Mouse (Mus musculus): ENCODE results near the gene Olfr898. TPM values are rescaled to one million over a fixed set of nuclear protein-coding genes. Genes with fewer than 3 reads are reported as not detected.

Olfr898 gene
- not detected in 2 replicates for total RNA-seq (2014; rRNA removed)
- not detected in 2 replicates for polyA plus RNA-seq (2015; fragmentation: Nextera tagmentation; extraction: Ambion mirVana)

DNA sequence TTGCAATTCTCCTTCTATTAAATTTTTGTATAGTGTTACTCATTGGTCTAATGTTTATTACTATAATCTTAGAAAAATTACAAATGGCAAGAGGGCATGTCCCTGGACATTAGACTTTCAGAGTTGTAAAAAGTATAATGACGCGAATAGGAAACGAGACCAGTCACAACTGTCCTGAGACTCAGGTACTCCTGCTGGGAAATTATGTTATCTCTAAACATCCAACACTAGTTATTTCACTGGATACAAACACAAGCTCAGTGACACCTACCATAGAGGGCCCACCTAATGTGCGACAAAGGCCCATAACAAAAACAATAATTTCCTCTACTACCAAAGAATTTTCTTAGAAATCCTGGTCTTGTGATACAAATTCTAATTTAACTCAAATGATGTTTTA lies at the start of gene Olfr898:
TSS of gene Olfr898 (plus strand) at position 301 of the 400 bp plus-strand sequence.
- Histone ChIP-seq H3K9ac (replicated peaks; ENCODE audit: low read length) (no peak within 1 kb of the TSS), H3K4me3 (ENCODE audit: low read length) (no peak within 1 kb of the TSS), H3K27me3 (ENCODE audit: insufficient read depth, low read length) (no peaks in the 10 kb centered on the region), H3K4me1 (ENCODE audit: insufficient read depth, low read length) (no peaks in the 10 kb centered on the region), H3K36me3 (ENCODE audit: insufficient read depth, low read length) (no peaks in the 10 kb centered on the region), H3K9me3 (ENCODE audit: low read length) (no peaks in the 10 kb centered on the region), H3K27ac (no peak within 1 kb of the TSS), H3K4me2 (ENCODE audit: low read depth, low read length) (no peak within 1 kb of the TSS)
- TF ChIP-seq CTCF (IDR thresholded peaks at IDR 0.05; ENCODE audit: low read depth), result no peak
- DNase-seq (ENCODE audit: low spot score) (no peak), ATAC-seq (no peak)
- 96% methylated on average over 4 of the region's 4 CpGs for WGBS

DNA sequence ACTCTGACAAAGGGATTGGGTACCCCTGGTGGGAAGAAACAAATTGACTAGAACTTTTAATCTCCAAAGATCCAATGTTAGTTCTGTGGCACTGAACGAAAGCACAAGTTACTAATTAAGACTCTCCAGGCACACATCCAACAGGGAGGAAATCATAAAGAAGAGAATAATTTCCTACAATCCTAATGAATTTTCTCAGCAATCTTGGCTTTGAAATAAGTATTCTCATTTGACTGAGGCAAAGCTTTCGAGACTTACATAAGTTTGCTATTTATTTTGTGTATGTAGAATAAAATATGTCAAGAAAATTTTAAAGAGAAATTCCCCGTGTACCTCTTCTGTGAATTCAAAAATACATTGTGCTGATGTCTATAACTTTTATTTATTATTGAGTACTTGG lies 19.5 kb upstream of the Olfr898 start, which contains the start of gene Olfr25:
TSS of gene Olfr25 (plus strand) at position 301 of the 400 bp plus-strand sequence.
- H3K36me3 ChIP-seq (ENCODE audit: insufficient read depth, low read length), result no peaks in the 10 kb centered on the region
- WGBS, result 69% methylated on average over 3 of the region's 3 CpGs
- H3K4me3 ChIP-seq (ENCODE audit: low read length), result no peak within 1 kb of the TSS
- no peak within 1 kb of the TSS for H3K27ac ChIP-seq
- H3K27me3 ChIP-seq (ENCODE audit: insufficient read depth, low read length), result no peaks in the 10 kb centered on the region
- no peaks in the 10 kb centered on the region for H3K4me1 ChIP-seq (ENCODE audit: insufficient read depth, low read length)
- TF ChIP-seq CTCF (IDR thresholded peaks at IDR 0.05; ENCODE audit: low read depth), result no peak
- H3K9ac ChIP-seq (replicated peaks; ENCODE audit: low read length), result no peak within 1 kb of the TSS
- no peak for ATAC-seq
- H3K4me2 ChIP-seq (ENCODE audit: low read depth, low read length), result no peak within 1 kb of the TSS
- DNase-seq (ENCODE audit: low spot score), result no peak
- H3K9me3 ChIP-seq (ENCODE audit: low read length), result no peaks in the 10 kb centered on the region

DNA sequence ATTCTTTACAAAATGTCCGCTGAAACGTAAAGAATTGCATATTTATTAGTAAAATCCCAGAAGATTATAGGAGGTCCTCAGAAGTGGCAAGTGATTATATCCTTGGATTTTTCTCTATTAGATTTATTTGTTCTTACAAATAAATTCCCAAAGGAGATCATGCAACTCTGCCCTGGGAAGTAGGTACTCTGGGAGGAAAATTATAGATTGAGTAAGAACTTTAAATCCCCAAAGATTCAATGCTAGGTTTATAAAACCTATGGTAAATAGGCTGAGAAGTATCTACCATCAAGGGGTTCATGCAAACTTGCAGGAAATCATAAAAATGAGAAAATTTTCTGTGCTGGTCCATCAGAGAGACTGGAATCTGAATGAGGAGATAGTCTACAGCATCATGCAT lies 18.4 kb downstream of the Olfr898 start, which contains the start of gene Olfr250:
TSS of gene Olfr250 (plus strand) at position 301 of the 400 bp plus-strand sequence.
- no peaks in the 10 kb centered on the region for H3K9me3 ChIP-seq (ENCODE audit: low read length)
- ATAC-seq (no peak), DNase-seq (ENCODE audit: low spot score) (no peak)
- no peaks in the 10 kb centered on the region for H3K4me1 ChIP-seq (ENCODE audit: insufficient read depth, low read length)
- H3K4me3 ChIP-seq (ENCODE audit: low read length), result no peak within 1 kb of the TSS
- H3K9ac ChIP-seq (replicated peaks; ENCODE audit: low read length), result no peak within 1 kb of the TSS
- no peak for TF ChIP-seq CTCF (IDR thresholded peaks at IDR 0.05; ENCODE audit: low read depth)
- 86% methylated on average over 2 of the region's 2 CpGs for WGBS
- no peaks in the 10 kb centered on the region for H3K36me3 ChIP-seq (ENCODE audit: insufficient read depth, low read length)
- H3K4me2 ChIP-seq (ENCODE audit: low read depth, low read length), result no peak within 1 kb of the TSS
- H3K27ac ChIP-seq, result no peak within 1 kb of the TSS
- no peaks in the 10 kb centered on the region for H3K27me3 ChIP-seq (ENCODE audit: insufficient read depth, low read length)

DNA sequence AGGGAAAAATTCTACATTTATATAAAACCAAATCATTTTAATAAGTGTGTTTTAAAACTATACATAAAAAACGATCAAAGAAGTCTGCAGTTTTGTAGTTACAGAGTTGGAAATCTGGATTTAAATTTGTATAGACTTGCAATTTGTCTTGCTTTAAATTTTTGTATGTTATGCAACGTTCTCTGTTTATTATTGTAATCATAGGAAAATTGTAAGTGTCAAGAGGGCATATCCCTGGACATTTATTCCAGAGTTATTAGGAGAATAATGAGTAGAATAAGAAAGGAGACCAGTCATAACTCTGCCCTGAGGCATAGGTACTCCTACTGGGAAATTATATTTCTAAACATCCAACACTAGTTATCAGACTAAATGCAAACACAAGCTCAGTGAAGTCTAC lies 28.6 kb downstream of the Olfr898 start, which contains the start of gene Olfr251:
TSS of gene Olfr251 (plus strand) at position 301 of the 400 bp plus-strand sequence.
- WGBS, result 63% methylated on average over 2 of the region's 2 CpGs
- H3K27me3 ChIP-seq (ENCODE audit: insufficient read depth, low read length), result no peaks in the 10 kb centered on the region
- H3K4me3 ChIP-seq (ENCODE audit: low read length), result no peak within 1 kb of the TSS
- H3K4me1 ChIP-seq (ENCODE audit: insufficient read depth, low read length), result no peaks in the 10 kb centered on the region
- no peak for TF ChIP-seq CTCF (IDR thresholded peaks at IDR 0.05; ENCODE audit: low read depth)
- DNase-seq (ENCODE audit: low spot score) (no peak), ATAC-seq (no peak)
- H3K9me3 ChIP-seq (ENCODE audit: low read length), result no peaks in the 10 kb centered on the region
- H3K36me3 ChIP-seq (ENCODE audit: insufficient read depth, low read length), result no peaks in the 10 kb centered on the region
- H3K4me2 ChIP-seq (ENCODE audit: low read depth, low read length), result no peak within 1 kb of the TSS
- no peak within 1 kb of the TSS for H3K27ac ChIP-seq
- H3K9ac ChIP-seq (replicated peaks; ENCODE audit: low read length), result no peak within 1 kb of the TSS

GRCm38 (mm10) chr9:38401398-38401797 lies 53.2 kb downstream of the Olfr898 start, which contains the start of gene Olfr147:
TSS of gene Olfr147 (plus strand) at chr9:38401698.
- H3K9ac ChIP-seq (replicated peaks; ENCODE audit: low read length), result no peak within 1 kb of the TSS
- H3K27me3 ChIP-seq (ENCODE audit: insufficient read depth, low read length), result no peaks in the 10 kb centered on the region
- ATAC-seq (no peak), DNase-seq (ENCODE audit: low spot score) (no peak)
- no peaks in the 10 kb centered on the region for H3K4me1 ChIP-seq (ENCODE audit: insufficient read depth, low read length)
- no peak for TF ChIP-seq CTCF (IDR thresholded peaks at IDR 0.05; ENCODE audit: low read depth)
- no peaks in the 10 kb centered on the region for H3K36me3 ChIP-seq (ENCODE audit: insufficient read depth, low read length)
- H3K4me2 ChIP-seq (ENCODE audit: low read depth, low read length), result no peak within 1 kb of the TSS
- H3K27ac ChIP-seq, result no peak within 1 kb of the TSS
- H3K9me3 ChIP-seq (ENCODE audit: low read length), result no peaks in the 10 kb centered on the region
- no peak within 1 kb of the TSS for H3K4me3 ChIP-seq (ENCODE audit: low read length)
- 94% methylated on average over 1 of the region's 1 CpGs for WGBS

Other genes with a start within 250 kb of the Olfr898 start
- not detected in 2 replicates for gene Olfr888, start 240.3 kb upstream of the Olfr898 start, total RNA-seq (2014; rRNA removed)
- gene Olfr888, start 240.3 kb upstream of the Olfr898 start, polyA plus RNA-seq (2015; fragmentation: Nextera tagmentation; extraction: Ambion mirVana), result not detected in 2 replicates
- gene Olfr889, start 233.2 kb upstream of the Olfr898 start, total RNA-seq (2014; rRNA removed), result not detected in 2 replicates
- gene Olfr889, start 233.2 kb upstream of the Olfr898 start, polyA plus RNA-seq (2015; fragmentation: Nextera tagmentation; extraction: Ambion mirVana), result 0.13 and 0.14 TPM in 2 replicates
- gene Olfr890, start 205.9 kb upstream of the Olfr898 start, total RNA-seq (2014; rRNA removed), result not detected in 2 replicates
- gene Olfr890, start 205.9 kb upstream of the Olfr898 start, polyA plus RNA-seq (2015; fragmentation: Nextera tagmentation; extraction: Ambion mirVana), result not detected in 2 replicates
- not detected in 2 replicates for gene Olfr891, start 167.6 kb upstream of the Olfr898 start, total RNA-seq (2014; rRNA removed)
- gene Olfr891, start 167.6 kb upstream of the Olfr898 start, polyA plus RNA-seq (2015; fragmentation: Nextera tagmentation; extraction: Ambion mirVana), result not detected in 2 replicates
- not detected in 2 replicates for gene Olfr893, start 140.0 kb upstream of the Olfr898 start, total RNA-seq (2014; rRNA removed)
- not detected in 2 replicates for gene Olfr893, start 140.0 kb upstream of the Olfr898 start, polyA plus RNA-seq (2015; fragmentation: Nextera tagmentation; extraction: Ambion mirVana)
- gene Olfr894, start 130.4 kb upstream of the Olfr898 start, total RNA-seq (2014; rRNA removed), result not detected in 2 replicates
- not detected in 2 replicates for gene Olfr894, start 130.4 kb upstream of the Olfr898 start, polyA plus RNA-seq (2015; fragmentation: Nextera tagmentation; extraction: Ambion mirVana)
- not detected in 2 replicates for gene Olfr143, start 95.6 kb upstream of the Olfr898 start, total RNA-seq (2014; rRNA removed)
- not detected in 2 replicates for gene Olfr143, start 95.6 kb upstream of the Olfr898 start, polyA plus RNA-seq (2015; fragmentation: Nextera tagmentation; extraction: Ambion mirVana)
- gene Olfr895, start 80.6 kb upstream of the Olfr898 start, total RNA-seq (2014; rRNA removed), result not detected in 2 replicates
- not detected in 2 replicates for gene Olfr895, start 80.6 kb upstream of the Olfr898 start, polyA plus RNA-seq (2015; fragmentation: Nextera tagmentation; extraction: Ambion mirVana)
- gene Olfr896-ps1, start 57.3 kb upstream of the Olfr898 start, total RNA-seq (2014; rRNA removed), result not detected in 2 replicates
- not detected in 2 replicates for gene Olfr896-ps1, start 57.3 kb upstream of the Olfr898 start, polyA plus RNA-seq (2015; fragmentation: Nextera tagmentation; extraction: Ambion mirVana)
- not detected in 2 replicates for gene Olfr25, start 19.4 kb upstream of the Olfr898 start, total RNA-seq (2014; rRNA removed)
- gene Olfr25, start 19.4 kb upstream of the Olfr898 start, polyA plus RNA-seq (2015; fragmentation: Nextera tagmentation; extraction: Ambion mirVana), result not detected in 2 replicates
- not detected in 2 replicates for gene Olfr250, start 18.5 kb downstream of the Olfr898 start, total RNA-seq (2014; rRNA removed)
- gene Olfr250, start 18.5 kb downstream of the Olfr898 start, polyA plus RNA-seq (2015; fragmentation: Nextera tagmentation; extraction: Ambion mirVana), result not detected in 2 replicates
- gene Olfr251, start 28.7 kb downstream of the Olfr898 start, total RNA-seq (2014; rRNA removed), result not detected in 2 replicates
- gene Olfr251, start 28.7 kb downstream of the Olfr898 start, polyA plus RNA-seq (2015; fragmentation: Nextera tagmentation; extraction: Ambion mirVana), result not detected in 2 replicates
- gene Olfr147, start 53.3 kb downstream of the Olfr898 start, total RNA-seq (2014; rRNA removed), result not detected in 2 replicates
- not detected in 2 replicates for gene Olfr147, start 53.3 kb downstream of the Olfr898 start, polyA plus RNA-seq (2015; fragmentation: Nextera tagmentation; extraction: Ambion mirVana)
- not detected in 2 replicates for gene Olfr901, start 81.0 kb downstream of the Olfr898 start, total RNA-seq (2014; rRNA removed)
- not detected in 2 replicates for gene Olfr901, start 81.0 kb downstream of the Olfr898 start, polyA plus RNA-seq (2015; fragmentation: Nextera tagmentation; extraction: Ambion mirVana)
- gene Olfr902, start 99.2 kb downstream of the Olfr898 start, total RNA-seq (2014; rRNA removed), result not detected in 2 replicates
- gene Olfr902, start 99.2 kb downstream of the Olfr898 start, polyA plus RNA-seq (2015; fragmentation: Nextera tagmentation; extraction: Ambion mirVana), result not detected in 2 replicates
- gene Olfr904, start 114.7 kb downstream of the Olfr898 start, total RNA-seq (2014; rRNA removed), result not detected in 2 replicates
- gene Olfr904, start 114.7 kb downstream of the Olfr898 start, polyA plus RNA-seq (2015; fragmentation: Nextera tagmentation; extraction: Ambion mirVana), result not detected in 2 replicates
- not detected in 2 replicates for gene Olfr905, start 122.7 kb downstream of the Olfr898 start, total RNA-seq (2014; rRNA removed)
- not detected in 2 replicates for gene Olfr905, start 122.7 kb downstream of the Olfr898 start, polyA plus RNA-seq (2015; fragmentation: Nextera tagmentation; extraction: Ambion mirVana)
- not detected in 2 replicates for gene Olfr906, start 138.7 kb downstream of the Olfr898 start, total RNA-seq (2014; rRNA removed)
- not detected in 2 replicates for gene Olfr906, start 138.7 kb downstream of the Olfr898 start, polyA plus RNA-seq (2015; fragmentation: Nextera tagmentation; extraction: Ambion mirVana)
- not detected in 2 replicates for gene Olfr907, start 147.4 kb downstream of the Olfr898 start, total RNA-seq (2014; rRNA removed)
- not detected in 2 replicates for gene Olfr907, start 147.4 kb downstream of the Olfr898 start, polyA plus RNA-seq (2015; fragmentation: Nextera tagmentation; extraction: Ambion mirVana)
- gene Olfr911-ps1, start 173.2 kb downstream of the Olfr898 start, total RNA-seq (2014; rRNA removed), result not detected in 2 replicates
- gene Olfr911-ps1, start 173.2 kb downstream of the Olfr898 start, polyA plus RNA-seq (2015; fragmentation: Nextera tagmentation; extraction: Ambion mirVana), result not detected in 2 replicates
- gene Olfr910, start 189.4 kb downstream of the Olfr898 start, total RNA-seq (2014; rRNA removed), result not detected in 2 replicates
- gene Olfr910, start 189.4 kb downstream of the Olfr898 start, polyA plus RNA-seq (2015; fragmentation: Nextera tagmentation; extraction: Ambion mirVana), result not detected in 2 replicates
- gene Olfr912, start 231.8 kb downstream of the Olfr898 start, total RNA-seq (2014; rRNA removed), result not detected in 2 replicates
- gene Olfr912, start 231.8 kb downstream of the Olfr898 start, polyA plus RNA-seq (2015; fragmentation: Nextera tagmentation; extraction: Ambion mirVana), result not detected in 2 replicates
- gene Olfr913, start 244.3 kb downstream of the Olfr898 start, total RNA-seq (2014; rRNA removed), result not detected in 2 replicates
- not detected in 2 replicates for gene Olfr913, start 244.3 kb downstream of the Olfr898 start, polyA plus RNA-seq (2015; fragmentation: Nextera tagmentation; extraction: Ambion mirVana)